Mouse (Mus musculus): ENCODE results near the gene 4931422A03Rik.

The 4931422A03Rik gene

DNA sequence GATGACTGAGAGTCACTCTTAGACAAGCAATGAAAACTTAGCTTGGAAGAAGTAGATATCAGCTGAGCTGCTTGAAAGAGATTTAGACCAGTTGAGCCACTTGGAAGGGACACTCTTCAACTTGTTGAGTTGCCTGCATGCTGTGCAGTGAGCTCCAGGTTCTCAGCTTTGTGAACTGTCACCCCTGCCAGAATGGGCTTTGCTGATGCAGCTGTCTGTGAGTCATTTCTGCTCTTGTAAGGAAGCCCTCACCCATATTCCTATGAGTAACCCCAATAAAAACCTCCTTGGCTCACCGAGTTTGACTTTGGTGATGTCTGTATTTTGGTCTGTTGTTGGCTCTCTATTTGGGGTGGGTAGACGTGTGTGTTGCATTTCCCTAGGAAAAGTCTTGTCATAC lies 109.8 kb downstream of the 4931422A03Rik start:
- TF ChIP-seq NANOG (IDR thresholded peaks at IDR 0.05; ENCODE audit: borderline replicate concordance, low read length) = no peak
- H3K9me3 ChIP-seq (ENCODE audit: low read length) = no peaks in the 10 kb centered on the region
- H3K27me3 ChIP-seq (ENCODE audit: insufficient read depth, low read length) = no peaks in the 10 kb centered on the region
- no peaks in the 10 kb centered on the region for H3K4me1 ChIP-seq (replicated peaks; ENCODE audit: low read depth, low read length)
- no peaks in the 10 kb centered on the region for H3K36me3 ChIP-seq (ENCODE audit: insufficient read depth, low read length)
- no peak overlapping the region for H3K4me3 ChIP-seq (replicated peaks; ENCODE audit: low read length)

DNA sequence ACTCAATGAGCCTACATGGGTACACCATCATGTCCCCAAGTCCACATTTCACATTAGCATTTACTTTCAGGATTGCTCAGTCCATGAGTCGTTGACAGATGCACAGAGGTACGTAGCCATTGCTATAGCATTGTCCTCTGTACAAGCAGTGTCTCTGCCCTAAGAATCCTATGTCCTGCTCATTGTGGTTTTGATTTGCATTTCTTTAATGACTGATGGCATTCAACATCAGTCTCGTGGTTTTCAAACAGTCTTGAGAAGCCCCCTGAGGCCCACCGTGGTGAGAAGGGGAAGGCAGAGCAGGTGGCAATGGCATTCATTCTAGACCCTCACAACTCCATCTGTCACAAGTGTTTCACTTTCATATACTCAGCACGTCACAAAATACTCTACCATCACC lies 110.8 kb downstream of the 4931422A03Rik start:
- H3K27me3 ChIP-seq (ENCODE audit: insufficient read depth, low read length) = peaks cover 4% of the 10 kb centered on the region; the same call in 1 of the 2 replicates
- H3K36me3 ChIP-seq (ENCODE audit: insufficient read depth, low read length) = no peaks in the 10 kb centered on the region
- no peaks in the 10 kb centered on the region for H3K9me3 ChIP-seq (ENCODE audit: low read length)
- no peak overlapping the region for H3K4me3 ChIP-seq (replicated peaks; ENCODE audit: low read length)
- no peaks in the 10 kb centered on the region for H3K4me1 ChIP-seq (replicated peaks; ENCODE audit: low read depth, low read length)
- TF ChIP-seq NANOG (IDR thresholded peaks at IDR 0.05; ENCODE audit: borderline replicate concordance, low read length) (no peak), CTCF (conservative IDR thresholded peaks at IDR 0.05; ENCODE audit: low read length) (no peak), POU5F1 (IDR thresholded peaks at IDR 0.05; ENCODE audit: borderline replicate concordance, low read length) (no peak)

Measured in E14TG2a.4 (cell line).